ENCODE assay signal across 8 mouse cellular contexts in genomic region chr17:11975062-11975607, GRCm38 (mm10).
DNase-seq lines count a peak whose midpoint lies in the region; ATAC-seq and TF ChIP-seq lines count a peak whose summit lies in the region.

No protein-coding gene starts in this region.

- no peaks in the 10 kb centered on the region for H3K36me3 ChIP-seq in heart, adult 2 months (ENCODE audit: control insufficient read depth, insufficient read depth, low read length)
- no peaks in the 10 kb centered on the region for H3K36me3 ChIP-seq in heart, embryonic 12.5 days
- no peaks in the 10 kb centered on the region for H3K36me3 ChIP-seq in hindbrain, embryonic 14.5 days (replicated peaks; ENCODE audit: control insufficient read depth, insufficient read depth)

- TF ChIP-seq POLR2A in heart, adult 2 months (IDR thresholded peaks at IDR 0.05; ENCODE audit: insufficient read depth, low read depth, low read length) = no peak
- TF ChIP-seq POLR2A in cortical plate, adult 2 months (IDR thresholded peaks at IDR 0.05; ENCODE audit: extremely low read depth, insufficient read depth, low read length) = no peak

- no peak overlapping the region for H3K27ac ChIP-seq in heart, adult 2 months
- no peak overlapping the region for H3K27ac ChIP-seq in heart, embryonic 12.5 days (ENCODE audit: poor library complexity, severe bottlenecking)
- no peak overlapping the region for H3K27ac ChIP-seq in cortical plate, adult 2 months (ENCODE audit: insufficient read depth, low read length)
- H3K27ac ChIP-seq in hindbrain, embryonic 14.5 days = no peak overlapping the region

- WGBS in heart, adult 2 months = 32% methylated on average over 7 of the region's 7 CpGs
- WGBS in heart, embryonic 12.5 days = 36% methylated on average over 7 of the region's 7 CpGs
- 38% methylated on average over 7 of the region's 7 CpGs for WGBS in hindbrain, embryonic 14.5 days

- intact Hi-C loops in heart, adult 2 months (cut with DNase I) = loop anchor here (10.0 kb wide), 1 partner anchor 1650 kb away; no protein-coding TSS in a partner anchor
- intact Hi-C loops in left cerebral cortex, postnatal 14 days (cut with DNase I) = loop anchor here (5.0 to 10.0 kb wide), 2 partner anchors 300 to 1658 kb away; partner anchors contain the start of gene Qk

- DNase-seq in heart, adult 2 months = peak; percentile 76 to 80
- DNase-seq in MN1 (ENCODE audit: low spot score) = peak; percentile 37
- peak; percentile 69 for DNase-seq in hindbrain, embryonic 14.5 days (ENCODE audit: low spot score)
- peak; percentile 58 to 65 for DNase-seq in left cerebral cortex, postnatal 14 days (ENCODE audit: low spot score in 2 of 2)
- DNase-seq in retina, postnatal 7 days (ENCODE audit: low read depth, low spot score) = peak; percentile 57
- no peak for DNase-seq in natural killer cell, adult 2 months (ENCODE audit: low spot score in 2 of 2)

- no peaks in the 10 kb centered on the region for H3K9me3 ChIP-seq in heart, embryonic 12.5 days (replicated peaks)
- no peaks in the 10 kb centered on the region for H3K9me3 ChIP-seq in hindbrain, embryonic 14.5 days (ENCODE audit: control insufficient read depth, low read length)

- no peak overlapping the region for H3K4me2 ChIP-seq in heart, embryonic 12.5 days
- H3K4me2 ChIP-seq in hindbrain, embryonic 14.5 days (replicated peaks) = no peak overlapping the region

- no peak; the same call in 1 of the 2 replicates for ATAC-seq in heart, embryonic 12.5 days (ENCODE audit: insufficient number of reproducible peaks, low FRiP score)
- ATAC-seq in hindbrain, embryonic 14.5 days (ENCODE audit: low FRiP score) = 0 out of 2 replicates have a peak, but pooled peaks have one; percentile 14

- H3K9ac ChIP-seq in heart, adult 2 months (ENCODE audit: low read depth, low read length) = no peak overlapping the region
- no peak overlapping the region for H3K9ac ChIP-seq in heart, embryonic 12.5 days
- no peak overlapping the region for H3K9ac ChIP-seq in hindbrain, embryonic 14.5 days

- TF ChIP-seq CTCF in heart, adult 2 months (IDR thresholded peaks at IDR 0.05) = peak; percentile 70
- TF ChIP-seq CTCF in cortical plate, adult 2 months (IDR thresholded peaks at IDR 0.05; ENCODE audit: extremely low read depth, insufficient read depth, low read length) = peak; percentile 65

- no peaks in the 10 kb centered on the region for H3K4me1 ChIP-seq in heart, adult 2 months (ENCODE audit: control insufficient read depth, insufficient read depth, low read length)
- H3K4me1 ChIP-seq in heart, embryonic 12.5 days (replicated peaks) = no peaks in the 10 kb centered on the region
- H3K4me1 ChIP-seq in cortical plate, adult 2 months (ENCODE audit: control insufficient read depth, insufficient read depth, low read length) = peaks cover 3% of the 10 kb centered on the region
- peaks cover 19% of the 10 kb centered on the region for H3K4me1 ChIP-seq in hindbrain, embryonic 14.5 days (replicated peaks; ENCODE audit: control insufficient read depth, insufficient read depth, low read length)

- peak; percentile 87 for TF ChIP-seq EP300 in heart, adult 2 months (IDR thresholded peaks at IDR 0.05; ENCODE audit: insufficient read depth, low read depth, low read length)

- H3K79me2 ChIP-seq in heart, adult 2 months (replicated peaks; ENCODE audit: control insufficient read depth, insufficient read depth, low read length) = no peaks in the 10 kb centered on the region

- no peak overlapping the region for H3K4me3 ChIP-seq in heart, adult 2 months
- H3K4me3 ChIP-seq in heart, embryonic 12.5 days = no peak overlapping the region
- H3K4me3 ChIP-seq in cortical plate, adult 2 months (ENCODE audit: insufficient read depth, low read length) = no peak overlapping the region
- no peak overlapping the region for H3K4me3 ChIP-seq in hindbrain, embryonic 14.5 days (replicated peaks; ENCODE audit: low read length)

- H3K27me3 ChIP-seq in heart, adult 2 months (ENCODE audit: control insufficient read depth, insufficient read depth, low read length) = no peaks in the 10 kb centered on the region
- H3K27me3 ChIP-seq in heart, embryonic 12.5 days (replicated peaks) = peaks cover 38% of the 10 kb centered on the region
- no peaks in the 10 kb centered on the region for H3K27me3 ChIP-seq in hindbrain, embryonic 14.5 days (ENCODE audit: control insufficient read depth, insufficient read depth, low read length)

Comparison
In these comparisons a context has a peak if more than half of its experiments do, and no peak if none do; other contexts are left out.
1. DNase-seq: peak in heart, adult 2 months (2 of 2), MN1 (single experiment), hindbrain, embryonic 14.5 days (single experiment), left cerebral cortex, postnatal 14 days (2 of 2) and retina, postnatal 7 days (single experiment); none in natural killer cell, adult 2 months (0 of 2).